Mouse (Mus musculus) liver, adult 2 months (tissue): ENCODE measurements around the gene Cyth1. TPM values are rescaled to one million over a fixed set of nuclear protein-coding genes. Genes with fewer than 3 reads are reported as not detected.

Source experiments
- DNase-seq: peaks from one replicate; pipeline ENCODE4 v3.0.0-alpha.2; 2011; ENCODE audit warnings: low read depth, low spot score; ENCODE audit errors: extremely low read depth
- H3K27ac ChIP-seq: fragments of 200-500 bp; replicated peaks from 2 replicates; pipeline ENCODE4 v1.5.1; 2012; ENCODE audit warnings: low read depth, mild to moderate bottlenecking, control low read depth, inconsistent platforms, low read length; ENCODE audit not compliant: insufficient read depth
- H3K27me3 ChIP-seq: fragments of 200-500 bp; 2 replicates; pipeline ENCODE4 v1.6.1; 2012; ENCODE audit warnings: mild to moderate bottlenecking, moderate library complexity, low read length, inconsistent platforms; ENCODE audit not compliant: control insufficient read depth, insufficient read depth
- H3K36me3 ChIP-seq: fragments of 200-500 bp; 2 replicates; pipeline ENCODE4 v1.6.1; 2012; ENCODE audit warnings: low read length, inconsistent platforms; ENCODE audit not compliant: control insufficient read depth, insufficient read depth
- H3K4me1 ChIP-seq: fragments of 200-500 bp; 2 replicates; pipeline ENCODE4 v1.6.1; 2011; ENCODE audit warnings: low read length; ENCODE audit not compliant: control insufficient read depth, insufficient read depth
- H3K4me3 ChIP-seq: fragments of 200-500 bp; 2 replicates; pipeline ENCODE4 v1.5.1; 2011; ENCODE audit warnings: low read depth, mild to moderate bottlenecking, control low read depth, low read length, moderate library complexity; ENCODE audit not compliant: insufficient read depth
- H3K79me2 ChIP-seq: fragments of 200-500 bp; 2 replicates; pipeline ENCODE4 v1.6.1; 2012; ENCODE audit warnings: inconsistent platforms, mild to moderate bottlenecking, low read length, moderate library complexity; ENCODE audit not compliant: control insufficient read depth, insufficient read depth
- H3K9ac ChIP-seq: fragments of 200-500 bp; 2 replicates; pipeline ENCODE4 v1.6.1; 2012; ENCODE audit warnings: low read depth, mild to moderate bottlenecking, control low read depth, inconsistent platforms, low read length
- CTCF ChIP-seq: fragments of 200-500 bp; IDR thresholded peaks from 2 replicates; pipeline ENCODE4 v1.5.1; 2011; ENCODE audit warnings: low read depth, low read length, control low read depth
- POLR2A ChIP-seq: fragments of 200-500 bp; IDR thresholded peaks from 2 replicates; pipeline ENCODE4 v1.6.1; 2011; ENCODE audit warnings: low read length, control low read depth; ENCODE audit not compliant: insufficient read depth; ENCODE audit errors: extremely low read depth
- WGBS: fragments of 180-500 bp; shearing (Covaris S2); methylation state at CpG from one replicate; pipeline ENCODE4 v1.1.7; 2018; 5-methylcytosine and 5-hydroxymethylcytosine counted together
- polyA plus RNA-seq: library from polyadenylated mRNA; depleted of rRNA; stranded (reverse); fragments of >200 nt; gene quantifications from 2 replicates; pipeline ENCODE4 v1.2.3, GENCODE M21; 2012
- total RNA-seq: library from RNA; depleted of rRNA; stranded (reverse); fragments of >200 nt; gene quantifications from 2 replicates; pipeline ENCODE4 v1.2.3, GENCODE M21; 2014

Cyth1 gene
- total and polyA plus RNA-seq, 2 experiments = 14.7 to 32.4 TPM

DNA sequence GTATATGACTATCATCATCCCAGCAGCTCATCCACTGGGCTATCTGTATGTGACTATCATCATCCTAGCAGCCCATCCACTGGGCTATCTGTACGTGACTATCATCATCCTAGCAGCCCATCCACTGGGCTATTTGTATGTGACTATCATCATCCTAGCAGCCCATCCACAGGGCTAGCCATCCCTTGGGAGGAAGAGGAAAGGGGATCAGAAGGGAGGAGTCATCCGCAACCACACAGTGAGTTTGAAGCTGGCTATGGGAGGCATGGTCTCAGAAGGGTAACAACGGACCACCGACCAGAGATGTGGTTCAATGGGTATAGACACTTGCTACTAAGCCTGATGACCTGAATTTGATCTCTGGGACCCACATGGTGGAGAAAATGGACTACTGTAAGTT lies 103.3 kb downstream of the Cyth1 start:
- H3K27ac ChIP-seq = no peak overlapping the region
- no peak for TF ChIP-seq CTCF
- no peak for TF ChIP-seq POLR2A
- no peaks in the 10 kb centered on the region for H3K79me2 ChIP-seq
- no peaks in the 10 kb centered on the region for H3K36me3 ChIP-seq
- H3K4me1 ChIP-seq = peaks cover 6% of the 10 kb centered on the region
- no peak overlapping the region for H3K4me3 ChIP-seq
- no peak overlapping the region for H3K9ac ChIP-seq
- no peak for DNase-seq
- no peaks in the 10 kb centered on the region for H3K27me3 ChIP-seq
- WGBS = 94% methylated on average over 4 of the region's 4 CpGs

DNA sequence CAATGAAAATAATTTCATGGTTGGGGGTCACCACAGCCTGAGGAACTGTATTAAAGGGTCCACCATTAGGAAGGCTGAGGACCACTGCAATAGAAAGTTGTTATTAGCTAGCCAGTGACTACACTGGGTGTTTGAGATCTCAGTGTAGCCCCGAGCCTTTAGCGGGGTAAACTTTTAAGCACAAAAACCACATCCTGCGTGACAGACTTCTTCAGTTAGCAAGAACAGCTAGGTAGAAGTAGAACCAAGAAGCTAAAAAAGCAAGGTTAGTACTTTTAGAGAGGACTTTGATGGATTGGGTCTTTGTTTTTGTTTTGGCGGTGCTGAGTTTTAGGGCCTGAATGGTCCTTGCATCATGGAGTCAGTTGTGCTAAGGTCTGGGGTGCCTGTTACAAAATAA lies 104.7 kb downstream of the Cyth1 start:
- Histone ChIP-seq H3K27ac (no peak overlapping the region), H3K4me3 (no peak overlapping the region), H3K4me1 (peaks cover 5% of the 10 kb centered on the region), H3K36me3 (no peaks in the 10 kb centered on the region), H3K9ac (no peak overlapping the region), H3K27me3 (no peaks in the 10 kb centered on the region), H3K79me2 (no peaks in the 10 kb centered on the region)
- DNase-seq = no peak
- no peak for TF ChIP-seq CTCF
- no peak for TF ChIP-seq POLR2A
- WGBS = 95% methylated on average over 4 of the region's 4 CpGs

DNA sequence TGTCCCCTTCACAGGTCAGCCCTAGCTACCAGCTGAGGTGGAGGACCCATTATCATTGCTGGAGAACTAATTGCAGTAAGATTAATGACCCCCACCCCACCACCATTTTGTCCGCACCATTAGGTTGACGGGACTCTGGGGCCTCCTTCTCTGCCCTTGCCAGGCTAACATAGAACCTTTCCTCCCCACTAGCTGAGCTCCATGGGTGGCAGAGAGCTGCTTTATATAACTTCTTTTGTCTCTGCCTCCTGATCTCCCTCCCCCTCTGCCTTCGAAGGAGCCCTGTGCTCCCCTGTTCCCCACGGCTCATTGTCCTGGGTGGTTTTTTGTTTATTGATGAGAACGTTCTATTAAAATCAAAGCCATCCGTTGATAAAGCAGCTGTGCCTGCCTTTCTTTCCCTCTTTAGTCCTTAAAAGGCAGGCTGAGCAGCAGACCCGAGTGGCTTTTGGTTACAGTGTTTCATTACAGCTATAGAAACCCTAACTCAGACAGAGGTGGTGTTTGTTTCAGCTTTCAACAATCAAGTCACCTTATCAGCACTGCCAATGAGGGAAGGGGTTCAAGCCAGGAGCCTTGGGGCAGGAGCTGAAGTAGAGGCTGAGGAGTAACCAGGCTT lies 105.7 kb downstream of the Cyth1 start:
- no peak for DNase-seq
- Histone ChIP-seq H3K27me3 (no peaks in the 10 kb centered on the region), H3K4me1 (peaks cover 2% of the 10 kb centered on the region; the same call in 1 of the 2 replicates), H3K79me2 (no peaks in the 10 kb centered on the region), H3K36me3 (no peaks in the 10 kb centered on the region), H3K9ac (no peak overlapping the region), H3K27ac (no peak overlapping the region), H3K4me3 (no peak overlapping the region)
- 67% methylated on average over 7 of the region's 7 CpGs for WGBS
- no peak for TF ChIP-seq CTCF

DNA sequence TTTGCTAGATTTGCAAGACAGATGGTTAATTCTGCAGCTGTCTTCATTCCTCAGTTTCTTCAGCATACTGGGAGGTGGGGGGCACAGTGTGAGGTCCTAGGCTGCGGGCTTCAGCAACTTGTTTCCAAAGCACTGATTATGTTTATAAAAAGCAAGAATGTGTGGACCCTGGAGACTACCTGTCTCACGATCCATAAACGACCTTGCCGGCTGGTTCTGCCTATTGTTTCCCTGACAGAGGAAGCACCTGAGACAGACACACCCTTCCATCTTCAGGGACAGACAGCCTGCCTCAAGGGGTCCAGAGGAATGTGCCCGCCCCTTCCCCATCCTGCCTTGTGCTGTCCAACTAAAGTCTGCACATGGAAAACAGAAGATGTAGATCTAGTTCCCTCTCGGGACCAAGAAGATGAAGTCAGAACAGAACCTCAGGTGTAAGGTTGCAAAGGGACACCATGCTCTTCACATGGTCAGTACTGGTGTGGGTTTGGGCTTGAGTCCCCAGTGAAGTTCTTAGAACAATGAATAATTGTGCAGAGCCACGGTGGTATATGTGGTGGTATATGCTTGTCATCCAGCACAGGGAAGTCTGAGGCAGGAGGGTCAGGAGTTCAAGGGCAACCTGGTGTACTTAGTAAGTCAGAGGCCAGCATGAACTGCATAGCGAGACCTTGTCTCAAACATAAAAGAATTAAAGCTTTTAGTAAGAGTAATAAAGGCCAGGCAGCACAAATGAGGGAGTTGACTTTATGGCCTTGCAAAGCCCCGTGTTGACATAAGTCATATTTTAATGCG lies 107.4 kb downstream of the Cyth1 start:
- TF ChIP-seq CTCF (no peak), POLR2A (no peak)
- no peak for DNase-seq
- no peaks in the 10 kb centered on the region for H3K36me3 ChIP-seq
- H3K27ac ChIP-seq = no peak overlapping the region
- H3K4me1 ChIP-seq = no peaks in the 10 kb centered on the region
- 78% methylated on average over 10 of the region's 10 CpGs for WGBS
- no peaks in the 10 kb centered on the region for H3K79me2 ChIP-seq
- H3K4me3 ChIP-seq = no peak overlapping the region
- H3K9ac ChIP-seq = no peak overlapping the region
- H3K27me3 ChIP-seq = no peaks in the 10 kb centered on the region

DNA sequence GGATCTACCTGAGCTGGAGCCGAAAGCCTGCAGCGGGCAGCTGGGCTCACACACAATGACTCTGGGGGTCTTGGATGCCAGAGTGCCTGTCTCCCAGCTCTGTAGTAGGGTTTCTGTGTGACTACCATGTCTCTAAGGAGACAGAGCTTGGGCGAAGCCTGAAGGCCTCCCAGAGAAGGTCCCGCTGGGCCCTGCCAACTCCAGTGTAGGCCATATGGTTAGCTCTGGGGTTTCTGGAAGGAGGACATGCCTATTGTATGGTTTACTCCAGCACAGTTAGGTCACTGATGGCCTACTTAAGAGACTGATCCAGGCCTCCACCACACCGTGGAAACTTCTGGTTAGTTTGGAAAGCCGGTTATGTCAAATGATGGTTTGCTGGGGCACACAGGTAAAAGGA lies 110.0 kb downstream of the Cyth1 start:
- Histone ChIP-seq H3K4me3 (no peak overlapping the region), H3K4me1 (no peaks in the 10 kb centered on the region), H3K27ac (no peak overlapping the region), H3K79me2 (no peaks in the 10 kb centered on the region), H3K36me3 (no peaks in the 10 kb centered on the region), H3K9ac (no peak overlapping the region), H3K27me3 (no peaks in the 10 kb centered on the region)
- WGBS = 99% methylated on average over 6 of the region's 6 CpGs
- TF ChIP-seq CTCF (no peak), POLR2A (no peak)
- no peak for DNase-seq

DNA sequence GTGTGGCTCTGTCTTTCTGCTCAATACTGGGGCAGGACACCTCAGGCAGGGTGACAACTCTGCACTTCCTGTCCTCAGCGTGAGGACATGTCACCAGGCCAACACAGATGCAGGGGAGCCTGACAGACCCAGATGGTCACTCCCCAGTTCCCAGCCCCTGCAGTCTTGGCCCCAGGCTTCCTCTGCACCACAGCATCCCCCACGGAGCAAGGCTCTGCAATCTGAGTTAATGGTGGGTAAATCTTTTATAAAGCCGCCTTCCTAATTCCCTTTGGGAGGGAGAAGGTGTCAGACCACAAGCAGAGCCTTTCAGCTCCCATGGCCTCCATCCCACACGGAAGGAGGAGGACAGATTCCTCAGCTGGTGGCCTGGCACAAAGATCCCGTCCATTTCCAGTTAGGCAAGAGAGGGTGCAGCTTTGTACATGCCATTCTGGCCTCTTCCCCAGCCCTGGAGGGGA lies 112.2 kb downstream of the Cyth1 start:
- WGBS = 70% methylated on average over 5 of the region's 5 CpGs
- Histone ChIP-seq H3K27me3 (no peaks in the 10 kb centered on the region), H3K36me3 (no peaks in the 10 kb centered on the region), H3K4me1 (no peaks in the 10 kb centered on the region), H3K9ac (no peak overlapping the region), H3K4me3 (no peak overlapping the region), H3K27ac (no peak overlapping the region), H3K79me2 (no peaks in the 10 kb centered on the region)
- DNase-seq = no peak
- TF ChIP-seq POLR2A (no peak), CTCF (no peak)
